Mouse (Mus musculus): ENCODE data around the gene Vegfa. TPM values are rescaled to one million over a fixed set of nuclear protein-coding genes. Genes with fewer than 3 reads are reported as not detected.
A peak's percentile ranks its signal among the peaks of the same experiment; 100 is the strongest.

The Vegfa gene
- total RNA-seq (2017), result 29.6 and 53.8 TPM in 2 replicates

DNA sequence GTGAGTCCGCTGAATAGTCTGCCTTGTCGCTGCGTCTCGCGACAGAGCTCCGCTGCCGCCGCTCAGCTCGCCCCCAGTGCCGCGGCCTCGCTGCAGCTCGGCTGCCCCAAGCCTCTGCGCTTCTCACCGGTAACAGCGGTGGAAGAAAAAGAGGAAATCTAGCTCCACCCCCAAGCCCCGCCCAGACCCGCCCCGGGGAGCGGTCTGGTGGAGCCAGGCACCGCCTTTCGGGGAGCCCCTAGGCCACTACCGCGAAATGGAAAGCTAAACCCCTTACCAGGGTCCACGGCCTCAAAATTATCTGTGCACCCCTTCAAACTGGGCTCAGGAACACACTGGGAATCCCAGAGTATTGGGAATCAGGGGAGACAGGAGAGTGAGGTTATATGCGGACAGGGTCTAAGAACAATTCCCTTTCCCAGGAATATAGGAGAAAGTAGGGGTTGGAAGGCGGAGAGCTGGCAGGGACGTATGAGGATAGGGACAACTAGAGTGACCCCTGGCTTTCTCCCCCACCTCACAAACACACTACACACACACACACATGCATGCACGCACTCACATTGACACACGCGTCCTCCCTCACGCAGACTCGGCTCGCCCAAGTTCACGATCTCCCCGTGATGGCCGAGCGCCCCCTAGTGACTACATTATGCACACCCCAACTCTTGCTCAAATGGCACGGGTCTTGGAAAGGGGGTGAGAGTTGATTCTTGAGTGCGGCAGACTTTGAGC is at the start of gene Vegfa:
TSS of gene Vegfa (minus strand) at position 113 of the 735 bp plus-strand sequence.
- peak; percentile 76 to 79 for ATAC-seq (replicated peaks in 1 of 2; ENCODE audit: insufficient read depth in 1 of 2, low FRiP score in 2 of 2, low TSS enrichment in 1 of 2, low read depth in 1 of 2, poor library complexity in 2 of 2, severe bottlenecking in 2 of 2)

GRCm38 (mm10) chr17:46081657-46082056 is 49.5 kb upstream of the Vegfa start:
- no peak for ATAC-seq (replicated peaks in 1 of 2; ENCODE audit: insufficient read depth in 1 of 2, low FRiP score in 2 of 2, low TSS enrichment in 1 of 2, low read depth in 1 of 2, poor library complexity in 2 of 2, severe bottlenecking in 2 of 2)

DNA sequence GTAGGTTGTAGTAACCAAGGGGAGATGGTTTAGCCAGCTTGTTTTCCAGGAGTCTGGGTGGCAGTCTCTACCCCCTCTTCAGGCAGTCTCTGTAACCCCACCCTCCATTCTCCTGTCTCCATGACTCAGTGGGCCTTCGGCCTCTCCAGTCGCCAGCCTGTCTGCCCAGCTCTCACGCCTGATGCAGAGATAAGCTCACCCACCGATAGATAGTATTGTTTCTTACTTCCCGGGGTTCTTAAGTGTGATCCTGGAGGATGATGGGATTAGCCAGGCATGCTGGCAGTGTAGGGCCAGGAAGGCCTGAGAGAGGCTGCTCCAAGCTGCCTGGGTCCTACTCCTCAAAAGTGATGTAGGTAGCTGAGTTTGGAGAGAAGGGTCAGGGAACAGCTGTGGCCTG is 48.9 kb upstream of the Vegfa start:
- ATAC-seq (replicated peaks in 1 of 2; ENCODE audit: insufficient read depth in 1 of 2, low FRiP score in 2 of 2, low TSS enrichment in 1 of 2, low read depth in 1 of 2, poor library complexity in 2 of 2, severe bottlenecking in 2 of 2), result no peak

DNA sequence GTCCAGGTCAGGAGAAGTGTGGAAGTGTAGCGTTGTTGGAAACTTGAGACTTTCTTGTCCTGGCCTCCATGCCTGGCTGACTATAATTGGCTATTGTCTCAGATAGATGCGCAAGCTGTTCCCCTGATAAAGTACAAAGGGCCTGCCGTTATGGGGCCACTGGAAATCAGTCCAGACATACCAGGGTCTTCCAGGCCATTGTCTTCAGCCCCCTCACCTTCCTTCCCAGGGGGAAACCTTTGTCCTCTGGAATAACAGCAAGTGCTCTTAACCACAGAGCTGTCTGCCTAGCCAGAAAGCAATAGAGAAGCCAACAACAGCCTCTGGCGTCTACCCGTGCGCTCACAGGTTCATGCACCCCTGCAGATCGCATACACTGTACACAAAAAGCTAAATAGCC is 48.2 kb upstream of the Vegfa start:
- ATAC-seq (replicated peaks in 1 of 2; ENCODE audit: insufficient read depth in 1 of 2, low FRiP score in 2 of 2, low TSS enrichment in 1 of 2, low read depth in 1 of 2, poor library complexity in 2 of 2, severe bottlenecking in 2 of 2), result no peak

GRCm38 (mm10) chr17:46079037-46079436 is 46.9 kb upstream of the Vegfa start:
- ATAC-seq (replicated peaks in 1 of 2; ENCODE audit: insufficient read depth in 1 of 2, low FRiP score in 2 of 2, low TSS enrichment in 1 of 2, low read depth in 1 of 2, poor library complexity in 2 of 2, severe bottlenecking in 2 of 2), result no peak

- no peak for ATAC-seq (replicated peaks in 1 of 2; ENCODE audit: insufficient read depth in 1 of 2, low FRiP score in 2 of 2, low TSS enrichment in 1 of 2, low read depth in 1 of 2, poor library complexity in 2 of 2, severe bottlenecking in 2 of 2)
Measured at GRCm38 (mm10) chr17:46077921-46078534, 45.9 kb upstream of the Vegfa start.

- no peak for ATAC-seq (replicated peaks in 1 of 2; ENCODE audit: insufficient read depth in 1 of 2, low FRiP score in 2 of 2, low TSS enrichment in 1 of 2, low read depth in 1 of 2, poor library complexity in 2 of 2, severe bottlenecking in 2 of 2)
Measured at GRCm38 (mm10) chr17:46076260-46076551, 44.0 kb upstream of the Vegfa start.

GRCm38 (mm10) chr17:46075551-46076259 is 43.5 kb upstream of the Vegfa start:
- ATAC-seq (replicated peaks in 1 of 2; ENCODE audit: insufficient read depth in 1 of 2, low FRiP score in 2 of 2, low TSS enrichment in 1 of 2, low read depth in 1 of 2, poor library complexity in 2 of 2, severe bottlenecking in 2 of 2), result no peak

DNA sequence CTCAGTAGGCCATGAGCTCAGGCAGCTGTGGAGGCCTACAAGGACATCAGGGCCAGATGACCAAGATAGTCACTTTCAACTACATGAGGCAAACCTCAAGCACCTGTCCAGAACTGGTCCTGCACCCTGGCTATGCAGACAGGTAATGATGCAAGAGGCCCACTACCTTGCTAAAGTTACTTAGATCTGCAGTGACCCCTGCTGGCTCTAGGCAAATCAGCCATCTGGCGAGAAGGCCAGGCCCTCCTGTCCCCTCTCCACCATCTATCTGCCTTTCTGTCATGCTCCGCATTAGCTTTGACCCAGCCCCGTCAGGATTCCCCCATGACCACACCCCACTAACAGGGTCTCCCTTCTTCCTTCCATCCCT is 42.9 kb upstream of the Vegfa start:
- ATAC-seq (replicated peaks in 1 of 2; ENCODE audit: insufficient read depth in 1 of 2, low FRiP score in 2 of 2, low TSS enrichment in 1 of 2, low read depth in 1 of 2, poor library complexity in 2 of 2, severe bottlenecking in 2 of 2), result peak; percentile 38 to 54; a peak in 3 of 4 replicates

DNA sequence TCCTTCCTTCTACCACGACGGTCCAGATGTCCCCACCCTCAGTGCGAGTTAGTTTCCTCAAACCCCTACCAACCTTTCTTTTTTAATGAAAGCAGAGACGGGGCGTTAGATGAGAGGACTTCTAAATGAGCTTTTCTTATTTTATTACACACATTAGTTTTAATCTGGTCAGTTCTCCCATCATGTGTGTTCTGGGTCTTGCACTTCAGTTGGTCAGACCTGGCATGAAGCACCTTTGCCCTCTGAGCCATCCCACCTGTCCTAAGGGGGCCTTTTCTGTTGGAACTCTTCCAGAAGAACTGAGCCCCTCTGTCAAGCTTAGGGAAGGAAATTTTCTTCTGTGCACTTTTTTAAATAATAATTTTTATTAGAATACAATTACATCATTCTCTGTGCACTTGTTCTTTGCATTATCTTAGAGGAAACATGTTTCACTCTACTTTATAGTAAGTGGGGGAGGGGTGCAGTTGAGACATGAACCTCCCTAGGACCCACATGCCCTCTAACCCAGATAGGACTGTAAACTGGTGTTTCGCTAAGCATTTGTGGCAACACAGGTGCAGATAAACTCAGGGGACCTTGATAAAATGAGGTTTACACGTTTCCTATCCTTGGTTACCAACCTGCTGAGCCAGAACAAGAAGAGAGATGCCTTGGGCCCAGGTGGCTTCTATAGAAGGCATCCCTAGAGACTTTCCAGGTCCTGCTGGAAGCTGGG is 42.4 kb upstream of the Vegfa start:
- peak in 1 of 2 experiments; percentile 1; a peak in 1 of 4 replicates for ATAC-seq (replicated peaks in 1 of 2; ENCODE audit: insufficient read depth in 1 of 2, low FRiP score in 2 of 2, low TSS enrichment in 1 of 2, low read depth in 1 of 2, poor library complexity in 2 of 2, severe bottlenecking in 2 of 2)

- peak; percentile 88 to 91 for ATAC-seq (replicated peaks in 1 of 2; ENCODE audit: insufficient read depth in 1 of 2, low FRiP score in 2 of 2, low TSS enrichment in 1 of 2, low read depth in 1 of 2, poor library complexity in 2 of 2, severe bottlenecking in 2 of 2)
Measured at GRCm38 (mm10) chr17:46073730-46074301, 41.6 kb upstream of the Vegfa start.

DNA sequence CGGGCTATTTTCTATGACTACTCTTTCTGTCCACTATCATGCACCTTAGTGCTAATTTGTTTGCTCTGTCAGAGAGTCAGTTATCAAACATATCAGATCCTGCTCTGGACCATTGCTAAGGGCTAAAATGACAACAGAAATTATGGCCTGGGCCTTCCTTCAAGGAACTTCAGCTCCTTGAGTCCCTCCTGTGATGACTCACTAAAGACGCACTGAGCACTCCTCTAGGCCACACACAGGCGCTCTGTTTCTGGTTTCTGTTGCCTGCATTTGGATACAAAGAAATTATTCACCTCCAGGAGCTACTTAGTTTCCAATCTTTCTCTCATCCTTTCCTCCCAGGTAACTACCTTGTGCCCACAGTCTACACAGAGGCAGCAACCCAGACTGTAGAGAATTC is 39.4 kb upstream of the Vegfa start:
- no peak for ATAC-seq (replicated peaks in 1 of 2; ENCODE audit: insufficient read depth in 1 of 2, low FRiP score in 2 of 2, low TSS enrichment in 1 of 2, low read depth in 1 of 2, poor library complexity in 2 of 2, severe bottlenecking in 2 of 2)

DNA sequence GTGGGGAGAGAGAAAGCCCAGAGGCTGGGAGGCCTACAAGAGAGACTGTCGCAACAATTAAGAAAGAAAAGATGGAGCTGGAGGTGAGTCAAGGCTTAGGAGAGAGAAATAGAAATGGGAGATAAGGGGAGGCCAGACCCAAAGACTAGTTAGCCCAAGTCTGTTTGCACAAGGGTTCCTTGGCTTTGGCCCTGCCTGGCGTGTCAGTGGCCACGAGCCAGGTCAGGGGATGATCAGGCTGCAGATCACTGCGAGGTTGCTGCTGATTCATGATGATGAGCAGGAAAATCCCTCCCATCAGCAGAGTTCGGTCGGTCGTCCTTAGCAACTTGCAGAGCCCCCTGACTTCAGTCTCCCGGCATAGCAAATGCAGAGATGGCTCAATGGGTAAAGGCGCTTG is 37.9 kb upstream of the Vegfa start:
- ATAC-seq (replicated peaks in 1 of 2; ENCODE audit: insufficient read depth in 1 of 2, low FRiP score in 2 of 2, low TSS enrichment in 1 of 2, low read depth in 1 of 2, poor library complexity in 2 of 2, severe bottlenecking in 2 of 2), result no peak

GRCm38 (mm10) chr17:46063974-46064312 is 31.8 kb upstream of the Vegfa start:
- no peak for ATAC-seq (replicated peaks in 1 of 2; ENCODE audit: insufficient read depth in 1 of 2, low FRiP score in 2 of 2, low TSS enrichment in 1 of 2, low read depth in 1 of 2, poor library complexity in 2 of 2, severe bottlenecking in 2 of 2)

DNA sequence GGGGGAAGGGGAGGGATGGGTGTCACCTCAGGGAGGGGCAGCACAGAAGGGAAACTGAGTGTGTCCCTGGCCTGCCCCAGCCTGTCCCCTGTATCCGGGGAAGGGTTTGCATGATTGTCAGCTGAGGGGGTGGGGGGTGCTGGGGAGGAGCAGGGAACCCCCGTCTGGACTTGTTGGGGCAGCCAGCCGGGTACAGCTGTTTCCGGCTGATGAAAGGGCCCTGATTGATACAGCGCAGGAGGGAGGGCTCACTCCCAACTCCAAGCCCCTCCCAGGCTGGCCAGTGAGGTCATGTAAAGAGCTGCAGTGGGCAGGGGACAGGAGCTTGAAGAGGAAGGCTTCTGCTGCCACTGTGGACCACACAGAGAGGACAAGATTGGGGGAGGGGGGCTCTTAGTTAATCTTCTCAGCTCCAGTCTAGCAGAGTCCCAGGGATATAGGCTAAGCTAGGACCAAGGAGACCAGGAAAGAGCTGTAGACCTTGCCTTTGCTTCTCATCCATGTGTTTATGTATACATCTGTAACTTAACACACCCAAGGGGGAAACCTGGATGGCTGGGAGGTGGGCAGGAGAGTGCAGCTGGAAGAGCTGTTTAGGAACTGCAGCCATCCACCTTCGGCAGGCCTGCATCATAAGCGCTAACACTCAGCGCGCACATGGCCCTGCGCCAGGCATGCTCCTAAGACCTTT is 31.3 kb upstream of the Vegfa start:
- ATAC-seq (replicated peaks in 1 of 2; ENCODE audit: insufficient read depth in 1 of 2, low FRiP score in 2 of 2, low TSS enrichment in 1 of 2, low read depth in 1 of 2, poor library complexity in 2 of 2, severe bottlenecking in 2 of 2), result peak; percentile 85 to 90

DNA sequence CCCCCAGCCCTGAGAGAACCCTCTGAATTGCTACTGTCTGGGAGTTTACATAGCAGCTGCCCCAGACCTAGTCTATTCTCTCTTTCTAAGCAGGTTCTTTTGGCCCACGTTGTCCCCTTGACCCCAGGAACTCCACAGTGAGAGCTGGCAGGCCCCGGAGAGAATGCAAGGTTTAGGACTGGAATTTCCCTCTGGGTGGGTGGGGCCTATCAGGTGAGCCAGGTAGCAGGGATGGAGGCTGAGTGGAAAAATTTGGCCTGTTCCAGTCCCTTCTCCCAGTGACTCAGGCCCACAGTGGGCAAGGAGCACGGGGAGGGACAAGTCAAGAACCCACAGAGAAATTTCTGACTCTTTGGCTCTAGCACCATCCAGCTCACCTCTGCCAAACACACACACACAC is 28.1 kb upstream of the Vegfa start:
- ATAC-seq (replicated peaks in 1 of 2; ENCODE audit: insufficient read depth in 1 of 2, low FRiP score in 2 of 2, low TSS enrichment in 1 of 2, low read depth in 1 of 2, poor library complexity in 2 of 2, severe bottlenecking in 2 of 2), result no peak

GRCm38 (mm10) chr17:46059226-46059825 is 27.2 kb upstream of the Vegfa start:
- no peak for ATAC-seq (replicated peaks in 1 of 2; ENCODE audit: insufficient read depth in 1 of 2, low FRiP score in 2 of 2, low TSS enrichment in 1 of 2, low read depth in 1 of 2, poor library complexity in 2 of 2, severe bottlenecking in 2 of 2)
